Mouse (Mus musculus): ENCODE measurements around the gene Mki67. TPM values are rescaled to one million over a fixed set of nuclear protein-coding genes. Genes with fewer than 3 reads are reported as not detected.
"Not testable (repeated sequence)": the region's sequence is repeated elsewhere in the genome, so short reads cannot be mapped to it uniquely, and the experiment has no call there.

Mki67 gene
- polyA plus RNA-seq, 1 experiment from 2014 or later = 67.1 TPM

DNA sequence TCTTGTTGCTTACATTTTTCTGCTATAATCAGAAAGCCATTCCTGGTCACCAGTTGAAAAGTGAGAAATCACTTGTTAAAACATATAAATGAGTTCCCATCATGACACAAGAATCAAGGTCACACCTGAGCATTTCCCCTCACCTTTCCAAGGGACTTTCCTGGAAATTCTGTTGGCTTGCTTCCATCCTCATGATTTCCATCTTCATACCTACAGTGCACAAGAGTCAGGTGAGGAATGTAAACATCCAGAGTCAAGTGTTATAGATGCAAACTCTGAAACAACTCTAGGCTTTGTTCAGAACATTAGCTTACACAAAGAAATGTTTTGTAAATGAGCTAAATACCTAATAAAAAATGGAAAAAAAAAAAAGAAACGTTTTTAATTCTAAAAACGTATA, 5.5 kb downstream of the Mki67 start:
- no peak for ATAC-seq (ENCODE audit: low FRiP score, low TSS enrichment)
- H3K27ac ChIP-seq (ENCODE audit: low read depth, low read length) = no peak overlapping the region
- 74% methylated on average over 2 of the region's 2 CpGs for WGBS
- H3K9ac ChIP-seq (ENCODE audit: low read depth, low read length) = no peak overlapping the region
- peaks cover 50% of the 10 kb centered on the region for H3K36me3 ChIP-seq (ENCODE audit: control insufficient read depth, insufficient read depth, low read length)
- H3K27me3 ChIP-seq (ENCODE audit: control insufficient read depth, insufficient read depth, low read length) = no peaks in the 10 kb centered on the region
- no peak overlapping the region for H3K4me3 ChIP-seq (ENCODE audit: low read length)
- H3K4me2 ChIP-seq (replicated peaks; ENCODE audit: low read depth, low read length) = no peak overlapping the region
- peaks cover 11% of the 10 kb centered on the region; the same call in 1 of the 2 replicates for H3K4me1 ChIP-seq (ENCODE audit: control insufficient read depth, insufficient read depth, low read length)
- H3K9me3 ChIP-seq (ENCODE audit: control insufficient read depth, low read length) = no peaks in the 10 kb centered on the region

DNA sequence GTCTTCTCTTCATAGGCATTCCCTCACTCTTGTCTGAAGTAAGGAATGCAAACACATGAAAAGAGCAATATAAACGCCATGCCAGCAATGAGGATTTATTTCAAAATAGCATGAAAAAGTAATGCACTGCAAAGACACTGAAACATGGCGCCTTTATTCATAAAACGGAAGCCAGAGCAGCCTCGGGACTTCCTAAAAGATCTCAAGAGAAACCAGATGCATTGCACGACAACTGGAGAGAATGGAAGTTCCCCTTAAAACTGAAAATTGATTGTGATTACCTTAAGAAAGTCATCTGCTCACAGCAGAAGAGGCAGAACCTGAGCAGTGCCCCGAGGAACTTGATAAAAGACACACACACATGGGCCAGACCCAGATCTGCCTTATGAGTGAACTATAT, 10.4 kb downstream of the Mki67 start:
- no peak overlapping the region for H3K4me3 ChIP-seq (ENCODE audit: low read length)
- H3K4me2 ChIP-seq (replicated peaks; ENCODE audit: low read depth, low read length) = no peak overlapping the region
- no peaks in the 10 kb centered on the region for H3K9me3 ChIP-seq (ENCODE audit: control insufficient read depth, low read length)
- no peaks in the 10 kb centered on the region for H3K4me1 ChIP-seq (ENCODE audit: control insufficient read depth, insufficient read depth, low read length)
- no peak for ATAC-seq (ENCODE audit: low FRiP score, low TSS enrichment)
- no peaks in the 10 kb centered on the region for H3K27me3 ChIP-seq (ENCODE audit: control insufficient read depth, insufficient read depth, low read length)
- 95% methylated on average over 6 of the region's 6 CpGs for WGBS
- H3K27ac ChIP-seq (ENCODE audit: low read depth, low read length) = no peak overlapping the region
- no peak overlapping the region for H3K9ac ChIP-seq (ENCODE audit: low read depth, low read length)
- H3K36me3 ChIP-seq (ENCODE audit: control insufficient read depth, insufficient read depth, low read length) = peaks cover 94% of the 10 kb centered on the region

DNA sequence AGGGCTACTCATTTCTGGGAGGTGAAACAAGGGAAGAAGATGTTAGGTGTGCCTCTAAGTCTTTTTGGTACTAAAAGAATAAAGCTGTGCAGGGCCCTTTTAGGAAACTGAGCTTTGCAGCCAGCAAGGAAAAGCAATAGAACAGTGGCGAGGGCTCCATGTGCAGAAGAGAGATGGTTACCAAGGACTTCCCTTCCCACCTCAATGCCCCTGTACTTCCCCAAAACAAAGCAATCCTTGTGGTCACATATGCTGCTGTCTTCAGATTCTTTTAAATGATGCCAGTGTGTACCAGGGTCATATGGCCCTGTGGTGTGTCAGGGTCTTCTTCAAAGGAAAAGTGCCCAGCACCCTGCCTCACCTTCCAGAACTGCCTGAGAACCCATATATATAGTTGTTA, 11.1 kb downstream of the Mki67 start:
- no peak for ATAC-seq (ENCODE audit: low FRiP score, low TSS enrichment)
- 88% methylated on average over 1 of the region's 1 CpGs for WGBS
- Histone ChIP-seq H3K4me1 (ENCODE audit: control insufficient read depth, insufficient read depth, low read length) (no peaks in the 10 kb centered on the region), H3K27me3 (ENCODE audit: control insufficient read depth, insufficient read depth, low read length) (no peaks in the 10 kb centered on the region), H3K4me3 (ENCODE audit: low read length) (no peak overlapping the region), H3K9me3 (ENCODE audit: control insufficient read depth, low read length) (no peaks in the 10 kb centered on the region), H3K4me2 (replicated peaks; ENCODE audit: low read depth, low read length) (no peak overlapping the region), H3K9ac (ENCODE audit: low read depth, low read length) (no peak overlapping the region), H3K27ac (ENCODE audit: low read depth, low read length) (no peak overlapping the region), H3K36me3 (ENCODE audit: control insufficient read depth, insufficient read depth, low read length) (peaks cover 94% of the 10 kb centered on the region)

GRCm38 (mm10) chr7:135704251-135704650, 11.9 kb downstream of the Mki67 start:
- Histone ChIP-seq H3K4me2 (replicated peaks; ENCODE audit: low read depth, low read length) (no peak overlapping the region), H3K27ac (ENCODE audit: low read depth, low read length) (no peak overlapping the region), H3K9me3 (ENCODE audit: control insufficient read depth, low read length) (no peaks in the 10 kb centered on the region), H3K36me3 (ENCODE audit: control insufficient read depth, insufficient read depth, low read length) (peaks cover 95% of the 10 kb centered on the region), H3K4me1 (ENCODE audit: control insufficient read depth, insufficient read depth, low read length) (no peaks in the 10 kb centered on the region), H3K4me3 (ENCODE audit: low read length) (no peak overlapping the region), H3K27me3 (ENCODE audit: control insufficient read depth, insufficient read depth, low read length) (no peaks in the 10 kb centered on the region), H3K9ac (ENCODE audit: low read depth, low read length) (no peak overlapping the region)
- ATAC-seq (ENCODE audit: low FRiP score, low TSS enrichment) = no peak
- WGBS = 93% methylated on average over 8 of the region's 8 CpGs

GRCm38 (mm10) chr7:135703600-135704148, 12.5 kb downstream of the Mki67 start:
- Histone ChIP-seq H3K9ac (ENCODE audit: low read depth, low read length) (no peak overlapping the region), H3K27me3 (ENCODE audit: control insufficient read depth, insufficient read depth, low read length) (no peaks in the 10 kb centered on the region), H3K4me2 (replicated peaks; ENCODE audit: low read depth, low read length) (no peak overlapping the region), H3K4me3 (ENCODE audit: low read length) (no peak overlapping the region), H3K27ac (ENCODE audit: low read depth, low read length) (no peak overlapping the region), H3K9me3 (ENCODE audit: control insufficient read depth, low read length) (no peaks in the 10 kb centered on the region), H3K4me1 (ENCODE audit: control insufficient read depth, insufficient read depth, low read length) (no peaks in the 10 kb centered on the region), H3K36me3 (ENCODE audit: control insufficient read depth, insufficient read depth, low read length) (peaks cover 96% of the 10 kb centered on the region)
- 88% methylated on average over 9 of the region's 9 CpGs for WGBS
- ATAC-seq (ENCODE audit: low FRiP score, low TSS enrichment) = no peak

- H3K4me2 ChIP-seq (replicated peaks; ENCODE audit: low read depth, low read length); ATAC-seq (ENCODE audit: low FRiP score, low TSS enrichment); H3K27ac ChIP-seq (ENCODE audit: low read depth, low read length); H3K4me1 ChIP-seq (ENCODE audit: control insufficient read depth, insufficient read depth, low read length); H3K9me3 ChIP-seq (ENCODE audit: control insufficient read depth, low read length); H3K27me3 ChIP-seq (ENCODE audit: control insufficient read depth, insufficient read depth, low read length); H3K4me3 ChIP-seq (ENCODE audit: low read length); H3K9ac ChIP-seq (ENCODE audit: low read depth, low read length): not testable (repeated sequence)
- 86% methylated on average over 6 of the region's 6 CpGs for WGBS
- peaks cover 92% of the 10 kb centered on the region for H3K36me3 ChIP-seq (ENCODE audit: control insufficient read depth, insufficient read depth, low read length)
Observed at GRCm38 (mm10) chr7:135699351-135699750, 16.8 kb downstream of the Mki67 start.

DNA sequence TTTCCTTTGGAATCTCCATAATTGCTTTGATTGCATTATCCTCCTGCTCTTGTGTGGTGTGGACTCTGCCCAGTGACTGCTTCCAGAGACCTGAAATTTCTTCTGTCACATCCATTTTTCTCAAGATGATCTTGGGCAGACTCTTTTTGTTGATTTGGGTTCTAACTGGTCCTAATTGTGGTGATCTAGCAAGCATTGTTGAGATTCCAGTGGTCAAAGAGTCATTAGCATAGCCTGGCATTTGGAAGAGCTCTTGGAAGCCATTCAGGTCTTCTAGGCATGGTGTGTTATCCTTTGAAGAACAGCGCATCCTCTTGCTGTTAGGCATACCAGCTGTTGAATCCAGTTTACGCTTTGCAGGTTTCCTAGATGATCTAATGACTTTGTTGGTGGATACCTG, 17.8 kb downstream of the Mki67 start:
- H3K4me1 ChIP-seq (ENCODE audit: control insufficient read depth, insufficient read depth, low read length) = no peaks in the 10 kb centered on the region
- 99% methylated on average over 2 of the region's 2 CpGs for WGBS
- no peak overlapping the region for H3K4me3 ChIP-seq (ENCODE audit: low read length)
- H3K27ac ChIP-seq (ENCODE audit: low read depth, low read length) = no peak overlapping the region
- ATAC-seq (ENCODE audit: low FRiP score, low TSS enrichment) = no peak
- peaks cover 92% of the 10 kb centered on the region for H3K36me3 ChIP-seq (ENCODE audit: control insufficient read depth, insufficient read depth, low read length)
- H3K9ac ChIP-seq (ENCODE audit: low read depth, low read length) = no peak overlapping the region
- no peaks in the 10 kb centered on the region for H3K27me3 ChIP-seq (ENCODE audit: control insufficient read depth, insufficient read depth, low read length)
- no peak overlapping the region for H3K4me2 ChIP-seq (replicated peaks; ENCODE audit: low read depth, low read length)
- no peaks in the 10 kb centered on the region for H3K9me3 ChIP-seq (ENCODE audit: control insufficient read depth, low read length)

- not testable (repeated sequence) for H3K27me3 ChIP-seq (ENCODE audit: control insufficient read depth, insufficient read depth, low read length); H3K4me2 ChIP-seq (replicated peaks; ENCODE audit: low read depth, low read length); ATAC-seq (ENCODE audit: low FRiP score, low TSS enrichment); H3K27ac ChIP-seq (ENCODE audit: low read depth, low read length); H3K4me3 ChIP-seq (ENCODE audit: low read length); H3K9me3 ChIP-seq (ENCODE audit: control insufficient read depth, low read length); H3K4me1 ChIP-seq (ENCODE audit: control insufficient read depth, insufficient read depth, low read length); H3K9ac ChIP-seq (ENCODE audit: low read depth, low read length)
- H3K36me3 ChIP-seq (ENCODE audit: control insufficient read depth, insufficient read depth, low read length) = peaks cover 93% of the 10 kb centered on the region
- WGBS = 94% methylated on average over 5 of the region's 5 CpGs
Observed at GRCm38 (mm10) chr7:135697021-135697740, 19.0 kb downstream of the Mki67 start.

DNA sequence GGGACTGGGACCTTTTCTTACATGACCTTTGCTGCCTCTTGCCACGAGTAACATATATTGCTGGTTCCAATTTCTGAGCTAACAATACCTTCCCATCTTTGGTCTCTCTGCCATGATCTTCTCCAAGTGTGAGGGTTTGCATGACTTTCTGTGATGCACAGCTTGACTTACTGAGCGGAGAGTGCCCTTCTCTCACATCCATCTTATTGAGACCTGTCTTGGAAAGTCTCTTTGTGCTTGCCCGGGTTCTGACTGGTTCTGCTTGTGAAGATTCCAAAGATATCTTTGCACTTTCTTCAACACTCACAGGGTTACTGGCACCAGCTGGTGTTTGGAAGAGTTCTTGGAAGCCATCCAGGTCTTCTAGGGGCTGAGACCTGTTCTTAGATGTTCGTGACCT, 20.0 kb downstream of the Mki67 start:
- no peak for ATAC-seq (ENCODE audit: low FRiP score, low TSS enrichment)
- H3K4me1 ChIP-seq (ENCODE audit: control insufficient read depth, insufficient read depth, low read length) = no peaks in the 10 kb centered on the region
- H3K9ac ChIP-seq (ENCODE audit: low read depth, low read length) = no peak overlapping the region
- no peak overlapping the region for H3K4me2 ChIP-seq (replicated peaks; ENCODE audit: low read depth, low read length)
- H3K4me3 ChIP-seq (ENCODE audit: low read length) = no peak overlapping the region
- H3K36me3 ChIP-seq (ENCODE audit: control insufficient read depth, insufficient read depth, low read length) = peaks cover 93% of the 10 kb centered on the region
- H3K9me3 ChIP-seq (ENCODE audit: control insufficient read depth, low read length) = no peaks in the 10 kb centered on the region
- no peaks in the 10 kb centered on the region for H3K27me3 ChIP-seq (ENCODE audit: control insufficient read depth, insufficient read depth, low read length)
- H3K27ac ChIP-seq (ENCODE audit: low read depth, low read length) = no peak overlapping the region
- WGBS = 89% methylated on average over 4 of the region's 4 CpGs
